Mouse (Mus musculus) liver, embryonic 11.5 days (tissue): ENCODE data around the gene Tbr1. TPM values are rescaled to one million over a fixed set of nuclear protein-coding genes. Genes with fewer than 3 reads are reported as not detected.

Experiments
- microRNA-seq: library from miRNA; unstranded; fragments of <30 nt; microRNA quantifications from one replicate; pipeline ENCODE4, GENCODE M21; 2017; ENCODE audit warnings: borderline number of aligned reads
- polyA plus RNA-seq: library from polyadenylated mRNA; unstranded; fragments of >200 nt; fragmentation: Nextera tagmentation; extraction: Ambion mirVana; gene quantifications from 2 replicates; pipeline ENCODE4 v1.2.1, GENCODE M21; 2014

The Tbr1 gene
- polyA plus RNA-seq, 1 experiment from 2014 or later, result 0.26 TPM

Small RNAs within 50 kb of the gene (microRNA-seq; reads per million reads assigned to microRNA genes)
- gene Gm22403, result not detected

Other genes starting within 250 kb of the Tbr1 start
- gene Tank, start 224.3 kb upstream of the Tbr1 start, polyA plus RNA-seq, result 34.0 and 35.5 TPM in 2 replicates
- 247 and 278 TPM in 2 replicates for gene Psmd14, start 91.2 kb upstream of the Tbr1 start, polyA plus RNA-seq
- 0.10 and 0.14 TPM in 2 replicates for gene Slc4a10, start 243.5 kb downstream of the Tbr1 start, polyA plus RNA-seq